In genomic region chr12:83073879-83074368, GRCm38 (mm10) we compare ENCODE assay signal across 9 mouse cellular contexts.
DNase-seq lines count a peak whose midpoint lies in the region; ATAC-seq and TF ChIP-seq lines count a peak whose summit lies in the region.
"Had no signal": no experiment of that assay in that cellular context is flagged by ENCODE, and none has a peak within 500 bp of the region (broad histone marks: within the 10 kb centered on the region; RNA-seq: fewer than 3 reads in every experiment).

No protein-coding gene starts in this region.

- peaks cover 12% of the 10 kb centered on the region; the same call in 1 of the 2 replicates for H3K4me1 ChIP-seq in intestine, embryonic 14.5 days (replicated peaks; ENCODE audit: control insufficient read depth, insufficient read depth, low read length)
- H3K4me1 ChIP-seq in intestine, embryonic 16.5 days (ENCODE audit: control insufficient read depth, insufficient read depth, low read length), result peaks cover 11% of the 10 kb centered on the region; the same call in 1 of the 2 replicates
- H3K4me1 ChIP-seq in forebrain, embryonic 13.5 days, result peaks cover 25% of the 10 kb centered on the region
- H3K4me1 ChIP-seq in liver, embryonic 14.5 days (replicated peaks; ENCODE audit: control insufficient read depth in 2 of 2, insufficient read depth in 2 of 2, low read length in 1 of 2), result peaks cover 56 to 59% of the 10 kb centered on the region in 2 experiments

- no peak for TF ChIP-seq EP300 in liver, embryonic 14.5 days (IDR thresholded peaks at IDR 0.05; ENCODE audit: low read depth)

- no peaks in the 10 kb centered on the region for H3K27me3 ChIP-seq in intestine, embryonic 14.5 days (replicated peaks; ENCODE audit: control insufficient read depth, insufficient read depth, low read length)
- no peaks in the 10 kb centered on the region for H3K27me3 ChIP-seq in intestine, embryonic 16.5 days (replicated peaks; ENCODE audit: control insufficient read depth, insufficient read depth, low read length)
- no peaks in the 10 kb centered on the region for H3K27me3 ChIP-seq in forebrain, embryonic 13.5 days
- H3K27me3 ChIP-seq in liver, embryonic 14.5 days (ENCODE audit: control insufficient read depth, insufficient read depth, low read length), result no peaks in the 10 kb centered on the region

- no peak for DNase-seq in intestine, embryonic 14.5 days (ENCODE audit: low spot score)
- peak; percentile 58 for DNase-seq in c-Kit-negative CD71-positive TER-119-positive erythroid progenitor cells, embryonic 14.5 days (ENCODE audit: low read depth, low spot score)
- DNase-seq in liver, embryonic 14.5 days (ENCODE audit: low read depth in 3 of 3, low spot score in 3 of 3), result no peak
- DNase-seq in retina, embryonic 14.5 days (ENCODE audit: low spot score), result no peak
- no peak for DNase-seq in embryo, embryonic 9.5 days (ENCODE audit: extremely low spot score)
- DNase-seq in urinary bladder, postnatal 25 days (ENCODE audit: low spot score), result no peak

- ATAC-seq in intestine, embryonic 14.5 days (replicated peaks; ENCODE audit: low FRiP score, low TSS enrichment, low read depth), result no peak
- no peak for ATAC-seq in intestine, embryonic 16.5 days
- no peak for ATAC-seq in forebrain, embryonic 13.5 days
- ATAC-seq in liver, embryonic 14.5 days (ENCODE audit: insufficient read depth), result no peak

- H3K4me3 ChIP-seq in intestine, embryonic 14.5 days (ENCODE audit: low read depth, low read length), result no peak overlapping the region
- no peak overlapping the region for H3K4me3 ChIP-seq in intestine, embryonic 16.5 days (ENCODE audit: low read length)
- H3K4me3 ChIP-seq in forebrain, embryonic 13.5 days, result no peak overlapping the region
- H3K4me3 ChIP-seq in liver, embryonic 14.5 days (ENCODE audit: insufficient read depth in 1 of 2, low read depth in 2 of 2, low read length in 2 of 2), result peak overlapping the region in 1 of 2 experiments; percentile 26; a peak in 2 of 4 replicates
- H3K4me3 ChIP-seq: layer of hippocampus, adult 2 months had no signal

- no peak overlapping the region for H3K9ac ChIP-seq in intestine, embryonic 14.5 days (ENCODE audit: low read length)
- H3K9ac ChIP-seq in intestine, embryonic 16.5 days (ENCODE audit: low read depth, low read length), result no peak overlapping the region
- no peak overlapping the region for H3K9ac ChIP-seq in forebrain, embryonic 13.5 days
- H3K9ac ChIP-seq in liver, embryonic 14.5 days (replicated peaks), result peak overlapping the region; percentile 75

- WGBS in intestine, embryonic 14.5 days, result 74% methylated on average over 6 of the region's 6 CpGs
- 75% methylated on average over 6 of the region's 6 CpGs for WGBS in intestine, embryonic 16.5 days
- 76% methylated on average over 6 of the region's 6 CpGs for WGBS in forebrain, embryonic 13.5 days
- WGBS in liver, embryonic 14.5 days (ENCODE audit: insufficient replicate concordance), result 39% methylated on average over 6 of the region's 6 CpGs

- no peak overlapping the region for H3K4me2 ChIP-seq in intestine, embryonic 14.5 days (ENCODE audit: low read length)
- H3K4me2 ChIP-seq in intestine, embryonic 16.5 days (ENCODE audit: low read depth, low read length), result no peak overlapping the region
- H3K4me2 ChIP-seq in forebrain, embryonic 13.5 days, result no peak overlapping the region
- H3K4me2 ChIP-seq in liver, embryonic 14.5 days (ENCODE audit: low read depth), result peak overlapping the region; percentile 80

- H3K9me3 ChIP-seq in intestine, embryonic 14.5 days (ENCODE audit: control insufficient read depth, low read length), result no peaks in the 10 kb centered on the region
- no peaks in the 10 kb centered on the region for H3K9me3 ChIP-seq in intestine, embryonic 16.5 days (ENCODE audit: control insufficient read depth, low read length)
- no peaks in the 10 kb centered on the region for H3K9me3 ChIP-seq in forebrain, embryonic 13.5 days (replicated peaks)
- H3K9me3 ChIP-seq in liver, embryonic 14.5 days (ENCODE audit: control insufficient read depth, low read length), result no peaks in the 10 kb centered on the region

- TF ChIP-seq CTCF in liver, embryonic 14.5 days (IDR thresholded peaks at IDR 0.05; ENCODE audit: low read depth), result no peak

- peak overlapping the region; percentile 7; the same call in 1 of the 2 replicates for H3K27ac ChIP-seq in intestine, embryonic 14.5 days (ENCODE audit: low read depth)
- no peak overlapping the region for H3K27ac ChIP-seq in intestine, embryonic 16.5 days (ENCODE audit: low read length)
- H3K27ac ChIP-seq in forebrain, embryonic 13.5 days, result peak overlapping the region; percentile 37
- peak overlapping the region; percentile 100 for H3K27ac ChIP-seq in liver, embryonic 14.5 days
- H3K27ac ChIP-seq: layer of hippocampus, adult 2 months had no signal

- no peaks in the 10 kb centered on the region for H3K36me3 ChIP-seq in intestine, embryonic 14.5 days (ENCODE audit: control insufficient read depth, insufficient read depth, low read length)
- H3K36me3 ChIP-seq in intestine, embryonic 16.5 days (ENCODE audit: control insufficient read depth, insufficient read depth, low read length), result no peaks in the 10 kb centered on the region
- no peaks in the 10 kb centered on the region for H3K36me3 ChIP-seq in forebrain, embryonic 13.5 days (ENCODE audit: poor library complexity, severe bottlenecking)
- no peaks in the 10 kb centered on the region for H3K36me3 ChIP-seq in liver, embryonic 14.5 days (replicated peaks; ENCODE audit: control insufficient read depth, insufficient read depth, low read depth)
